Mouse (Mus musculus) CH12.LX (cell line): ENCODE measurements around the gene 4930564D02Rik. TPM values are rescaled to one million over a fixed set of nuclear protein-coding genes. Genes with fewer than 3 reads are reported as not detected.

Experiments
- DNase-seq: peaks from one replicate; pipeline ENCODE4 v3.0.0-alpha.2; 2013; ENCODE audit errors: extremely low read depth
- H3K27ac ChIP-seq: 2 replicates; pipeline ENCODE4 v1.5.1; 2012; ENCODE audit warnings: low read depth, mild to moderate bottlenecking, control low read depth, moderate library complexity; ENCODE audit not compliant: insufficient read depth
- H3K27me3 ChIP-seq: replicated peaks from 2 replicates; pipeline ENCODE3; 2012; ENCODE audit warnings: inconsistent platforms
- H3K36me3 ChIP-seq, 2 experiments: replicated peaks in 1 of 2; 2 replicates each; pipeline versions ENCODE3 to v1.6.1; 2012; ENCODE audit warnings: inconsistent platforms in 1 of 2, low read length in 1 of 2, mild to moderate bottlenecking in 1 of 2, mixed read lengths in 1 of 2, moderate library complexity in 1 of 2; ENCODE audit not compliant: control insufficient read depth in 1 of 2, insufficient read depth in 1 of 2
- H3K4me1 ChIP-seq, 2 experiments: 2 replicates each; pipeline ENCODE4 v1.6.1; 2012; ENCODE audit warnings: inconsistent platforms in 1 of 2, moderate library complexity in 1 of 2; ENCODE audit not compliant: insufficient read depth in 2 of 2, control insufficient read depth in 1 of 2
- H3K4me2 ChIP-seq: 2 replicates; pipeline ENCODE4 v1.6.1; 2012; ENCODE audit warnings: low read depth, mild to moderate bottlenecking, control low read depth; ENCODE audit not compliant: poor library complexity, insufficient read depth, severe bottlenecking
- H3K4me3 ChIP-seq, 3 experiments: fragments of 150-350 bp in 1 of 3; sonication (generic) in 1 of 3; replicated peaks in 1 of 3; 2 replicates each; pipeline versions ENCODE3 to v1.5.1; 2011 to 2012; ENCODE audit warnings: low read depth in 2 of 3, low read length in 2 of 3, mild to moderate bottlenecking in 2 of 3, moderate library complexity in 2 of 3, control low read depth in 1 of 3, improper control_type of control experiment in 1 of 3, inconsistent platforms in 1 of 3, mixed read lengths in 1 of 3; ENCODE audit not compliant: poor library complexity in 1 of 3
- H3K79me2 ChIP-seq: replicated peaks from 2 replicates; pipeline ENCODE4 v1.6.1; 2012; ENCODE audit warnings: mild to moderate bottlenecking, moderate library complexity; ENCODE audit not compliant: control insufficient read depth, poor library complexity, insufficient read depth, severe bottlenecking; ENCODE audit errors: extremely low read depth
- H3K9ac ChIP-seq: 2 replicates; pipeline ENCODE4 v1.6.1; 2012; ENCODE audit warnings: low read depth, mild to moderate bottlenecking, control low read depth, moderate library complexity; ENCODE audit not compliant: insufficient read depth
- H3K9me3 ChIP-seq: replicated peaks from 2 replicates; pipeline ENCODE3; 2012; ENCODE audit warnings: low read length, inconsistent platforms, mixed read lengths
- CHD1 ChIP-seq: IDR thresholded peaks from 2 replicates; pipeline ENCODE4 v1.6.1; 2012; ENCODE audit warnings: low read depth, low read length, improper control_type of control experiment, inconsistent platforms
- CTCF ChIP-seq, 2 experiments: IDR thresholded peaks in 1 of 2; conservative IDR thresholded peaks in 1 of 2; 2 replicates each; pipeline ENCODE4 v1.5.1; 2011 to 2012; ENCODE audit warnings: low read depth in 2 of 2, low read length in 2 of 2, improper control_type of control experiment in 1 of 2, inconsistent platforms in 1 of 2, mild to moderate bottlenecking in 1 of 2, moderate library complexity in 1 of 2
- ELF1 ChIP-seq: IDR thresholded peaks from 2 replicates; pipeline ENCODE4 v1.6.1; 2014; ENCODE audit warnings: low read depth, mild to moderate bottlenecking, inconsistent platforms, low read length, improper control_type of control experiment
- EP300 ChIP-seq: IDR thresholded peaks from 2 replicates; pipeline ENCODE4 v1.6.1; 2011; ENCODE audit warnings: low read length, improper control_type of control experiment
- ETS1 ChIP-seq: conservative IDR thresholded peaks from 2 replicates; pipeline ENCODE4 v1.6.1; 2012; ENCODE audit warnings: low read depth, mild to moderate bottlenecking, inconsistent platforms, low read length, improper control_type of control experiment, moderate library complexity
- GABPA ChIP-seq: IDR thresholded peaks from 2 replicates; pipeline ENCODE4 v1.6.1; 2012; ENCODE audit warnings: low read depth, low read length, improper control_type of control experiment, inconsistent platforms; ENCODE audit not compliant: insufficient replicate concordance
- HCFC1 ChIP-seq: IDR thresholded peaks from 2 replicates; pipeline ENCODE4 v1.6.1; 2012; ENCODE audit warnings: low read depth, mild to moderate bottlenecking, inconsistent platforms, low read length, improper control_type of control experiment
- IRF4 ChIP-seq: IDR thresholded peaks from 2 replicates; pipeline ENCODE4 v1.6.1; 2014; ENCODE audit warnings: low read depth, mild to moderate bottlenecking, inconsistent platforms, low read length, improper control_type of control experiment
- JUN ChIP-seq: IDR thresholded peaks from 2 replicates; pipeline ENCODE4 v1.6.1; 2011; ENCODE audit warnings: low read depth, mild to moderate bottlenecking, low read length, improper control_type of control experiment, moderate library complexity; ENCODE audit not compliant: insufficient read depth
- KAT2A ChIP-seq: IDR thresholded peaks from 2 replicates; pipeline ENCODE4 v1.6.1; 2012; ENCODE audit warnings: low read length, improper control_type of control experiment, inconsistent platforms; ENCODE audit not compliant: insufficient replicate concordance
- MAX ChIP-seq: IDR thresholded peaks from 2 replicates; pipeline ENCODE4 v1.6.1; 2011; ENCODE audit warnings: low read length, improper control_type of control experiment
- MAZ ChIP-seq: IDR thresholded peaks from 2 replicates; pipeline ENCODE4 v1.6.1; 2012; ENCODE audit warnings: low read depth, mild to moderate bottlenecking, inconsistent platforms, low read length, improper control_type of control experiment, moderate library complexity
- MEF2A ChIP-seq: IDR thresholded peaks from 2 replicates; pipeline ENCODE4 v1.6.1; 2014; ENCODE audit warnings: low read depth, mild to moderate bottlenecking, inconsistent platforms, low read length, improper control_type of control experiment, borderline replicate concordance
- MXI1 ChIP-seq: IDR thresholded peaks from 2 replicates; pipeline ENCODE4 v1.6.1; 2011; ENCODE audit warnings: mild to moderate bottlenecking, low read depth, low read length, improper control_type of control experiment
- NELFE ChIP-seq: IDR thresholded peaks from 2 replicates; pipeline ENCODE4 v1.6.1; 2011; ENCODE audit warnings: low read depth, low read length, improper control_type of control experiment
- NRF1 ChIP-seq: IDR thresholded peaks from 2 replicates; pipeline ENCODE4 v1.6.1; 2014; ENCODE audit warnings: low read depth, mild to moderate bottlenecking, inconsistent platforms, low read length, improper control_type of control experiment, moderate library complexity
- RCOR1 ChIP-seq: conservative IDR thresholded peaks from 2 replicates; pipeline ENCODE4 v1.6.1; 2012; ENCODE audit warnings: low read depth, mild to moderate bottlenecking, inconsistent platforms, low read length, improper control_type of control experiment
- SIN3A ChIP-seq: IDR thresholded peaks from 2 replicates; pipeline ENCODE4 v1.6.1; 2012; ENCODE audit warnings: low read length, improper control_type of control experiment, inconsistent platforms
- TBP ChIP-seq: conservative IDR thresholded peaks from 2 replicates; pipeline ENCODE4 v1.6.1; 2011; ENCODE audit warnings: low read depth, low read length, improper control_type of control experiment
- USF2 ChIP-seq: conservative IDR thresholded peaks from 2 replicates; pipeline ENCODE4 v1.6.1; 2011; ENCODE audit warnings: low read depth, low read length, improper control_type of control experiment
- dilution Hi-C: fragments of 300-500 bp; cut with MboI; formaldehyde crosslinking; loops from 2 replicates; pipeline ENCODE4 v1.14.3; 2020; ENCODE audit warnings: low sequenced_read_pairs; ENCODE audit not compliant: extremely low pct_unique_long_range_greater_than_20kb, extremely low pct_ligation_motif_present
- in situ Hi-C: fragments of 300-500 bp; cut with MboI; formaldehyde crosslinking; loops from 3 replicates; pipeline ENCODE4 v1.14.3; 2019; ENCODE audit warnings: low sequenced_read_pairs, low pct_ligation_motif_present, low pct_unique_long_range_greater_than_20kb, mixed read lengths
- polyA plus RNA-seq: library from polyadenylated mRNA; unstranded; fragments of >175 nt; gene quantifications from 2 replicates; pipeline ENCODE4 v1.2.1, GENCODE M21; 2012; ENCODE audit warnings: low read depth; ENCODE audit not compliant: insufficient read length
- total RNA-seq, 2 experiments: library from RNA; depleted of rRNA; stranded (reverse); fragments of 300-350 nt in 1 of 2; fragments of >200 nt in 1 of 2; gene quantifications; 2 replicates each; pipeline ENCODE4 v1.2.3; 2012 to 2014

Gene 4930564D02Rik
- total and polyA plus RNA-seq, 3 experiments: not detected

GRCm38 (mm10) chr3:105046870-105047269 lies 19.8 kb upstream of the 4930564D02Rik start:
- H3K4me1 ChIP-seq: peaks cover 0 to 11% of the 10 kb centered on the region in 2 experiments; a peak in 2 of 4 replicates
- DNase-seq: no peak
- no peak for TF ChIP-seq HCFC1
- TF ChIP-seq MAZ: no peak
- no peak for TF ChIP-seq KAT2A
- no peak for TF ChIP-seq GABPA
- no peak for TF ChIP-seq JUN
- no peak for TF ChIP-seq USF2
- TF ChIP-seq CTCF (conservative IDR thresholded peaks at IDR 0.05 in 1 of 2, IDR thresholded peaks at IDR 0.05 in 1 of 2; ENCODE audit: low read depth in 2 of 2, low read length in 2 of 2): no peak
- no peak for TF ChIP-seq EP300
- TF ChIP-seq ELF1: no peak
- no peak for TF ChIP-seq MEF2A
- TF ChIP-seq SIN3A: no peak
- TF ChIP-seq MXI1: no peak
- TF ChIP-seq TBP: no peak
- H3K9ac ChIP-seq: no peak overlapping the region
- H3K36me3 ChIP-seq: no peaks in the 10 kb centered on the region
- H3K4me3 ChIP-seq: no peak overlapping the region
- H3K27ac ChIP-seq: no peak overlapping the region
- dilution Hi-C loops: no loop called here
- H3K27me3 ChIP-seq: peaks cover 2% of the 10 kb centered on the region
- peak overlapping the region; percentile 1; the same call in 1 of the 2 replicates for H3K4me2 ChIP-seq
- H3K9me3 ChIP-seq: no peaks in the 10 kb centered on the region
- H3K79me2 ChIP-seq: no peaks in the 10 kb centered on the region
- in situ Hi-C loops: no loop called here

GRCm38 (mm10) chr3:105047616-105048015 lies 19.0 kb upstream of the 4930564D02Rik start:
- H3K27ac ChIP-seq: no peak overlapping the region
- peaks cover 7% of the 10 kb centered on the region for H3K27me3 ChIP-seq
- H3K9me3 ChIP-seq: no peaks in the 10 kb centered on the region
- H3K9ac ChIP-seq: no peak overlapping the region
- TF ChIP-seq TBP: no peak
- TF ChIP-seq CHD1: no peak
- no peak for TF ChIP-seq ETS1
- TF ChIP-seq IRF4: no peak
- TF ChIP-seq NELFE: no peak
- no peak for TF ChIP-seq EP300
- TF ChIP-seq NRF1: no peak
- no peak for TF ChIP-seq GABPA
- TF ChIP-seq RCOR1: no peak
- no peak for TF ChIP-seq MAX
- in situ Hi-C loops (no loop called here), dilution Hi-C loops (no loop called here)
- H3K4me3 ChIP-seq: no peak overlapping the region
- DNase-seq: no peak
- H3K79me2 ChIP-seq: no peaks in the 10 kb centered on the region
- H3K4me1 ChIP-seq: peaks cover 0 to 17% of the 10 kb centered on the region in 2 experiments; a peak in 2 of 4 replicates
- no peak overlapping the region for H3K4me2 ChIP-seq
- no peaks in the 10 kb centered on the region for H3K36me3 ChIP-seq
